Mouse (Mus musculus): Measurements from ENCODE around the gene Mrps14. TPM values are rescaled to one million over a fixed set of nuclear protein-coding genes. Genes with fewer than 3 reads are reported as not detected.

The Mrps14 gene
- total RNA-seq (2021), result 10 to 100 TPM; 52.8 to 56.1 TPM

- DNase-seq (ENCODE audit: extremely low spot score in 1 of 2, low spot score in 2 of 2), result peak; percentile 98
- intact Hi-C loops (cut with DNase I), result loop anchor here (5.0 kb wide), 1 partner anchor 1232 kb away; no protein-coding TSS in a partner anchor
Measured at GRCm38 (mm10) chr1:160194529-160195336, at the start of gene Mrps14. Gene Mrps14, plus strand, starts transcription at chr1:160195215.

DNA sequence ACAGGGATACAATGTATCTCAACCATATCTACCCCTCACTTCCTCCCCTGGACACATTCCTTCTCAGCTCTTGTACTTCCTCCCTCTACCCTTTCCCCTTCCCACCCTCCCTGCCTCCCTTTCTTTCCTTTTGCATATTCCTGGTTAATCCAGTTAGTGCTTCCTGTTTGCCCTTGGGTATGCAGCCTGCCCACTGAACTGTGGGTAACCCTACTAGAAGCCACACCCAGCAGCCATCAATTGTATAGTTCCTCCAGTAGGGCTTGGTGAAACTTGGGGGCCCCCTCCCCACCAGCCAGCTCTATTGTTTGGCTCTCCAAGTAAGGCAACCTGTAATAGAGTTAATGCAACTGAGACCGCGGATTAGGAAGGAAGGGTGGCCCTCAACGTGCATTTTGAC, 49.4 kb upstream of the Mrps14 start:
- intact Hi-C loops (cut with DNase I), result no loop called here
- no peak for DNase-seq (ENCODE audit: extremely low spot score in 1 of 2, low spot score in 2 of 2)

GRCm38 (mm10) chr1:160147274-160147673, 47.7 kb upstream of the Mrps14 start:
- intact Hi-C loops (cut with DNase I), result no loop called here
- DNase-seq (ENCODE audit: extremely low spot score in 1 of 2, low spot score in 2 of 2), result no peak

DNA sequence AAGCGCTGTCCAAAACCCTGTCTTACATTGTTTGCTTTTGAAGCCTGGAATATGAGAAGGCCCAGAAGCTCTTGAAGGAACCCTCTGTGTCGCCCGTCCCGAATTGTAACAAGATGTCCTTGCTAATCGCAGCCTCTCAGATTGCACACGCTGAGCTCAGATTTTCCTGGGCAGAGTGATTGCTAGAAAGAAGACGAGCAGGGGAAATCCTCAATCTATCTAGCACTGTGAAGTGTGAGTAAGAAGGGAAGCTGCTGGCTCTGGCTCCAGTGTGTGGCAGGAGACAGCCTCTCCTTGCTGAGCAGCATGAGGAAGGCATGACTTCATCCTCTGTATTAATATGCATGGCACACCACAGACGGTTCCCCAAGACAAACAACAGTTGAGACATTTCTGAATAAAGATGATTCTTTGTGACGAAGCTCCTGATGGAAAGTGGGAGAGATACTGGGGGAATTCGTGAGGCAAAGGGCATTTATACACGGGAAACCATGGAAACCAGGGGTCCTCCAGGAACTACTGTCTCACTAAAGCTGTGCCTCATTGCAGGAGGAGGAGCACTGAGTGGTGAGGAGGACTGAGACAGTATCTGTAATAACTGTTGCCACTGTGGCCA, 45.6 kb upstream of the Mrps14 start:
- intact Hi-C loops (cut with DNase I), result no loop called here
- peak in 1 of 2 experiments; percentile 44 for DNase-seq (ENCODE audit: extremely low spot score in 1 of 2, low spot score in 2 of 2)

- intact Hi-C loops (cut with DNase I), result no loop called here
- DNase-seq (ENCODE audit: extremely low spot score in 1 of 2, low spot score in 2 of 2), result no peak
Measured at GRCm38 (mm10) chr1:160150726-160151125, 44.3 kb upstream of the Mrps14 start.

GRCm38 (mm10) chr1:160153480-160153879, 41.5 kb upstream of the Mrps14 start, which contains the start of gene Tnn:
Gene Tnn, minus strand, starts transcription at chr1:160153580.
- intact Hi-C loops (cut with DNase I), result no loop called here
- no peak for DNase-seq (ENCODE audit: extremely low spot score in 1 of 2, low spot score in 2 of 2)

GRCm38 (mm10) chr1:160158190-160158589, 36.8 kb upstream of the Mrps14 start:
- intact Hi-C loops (cut with DNase I), result no loop called here

DNA sequence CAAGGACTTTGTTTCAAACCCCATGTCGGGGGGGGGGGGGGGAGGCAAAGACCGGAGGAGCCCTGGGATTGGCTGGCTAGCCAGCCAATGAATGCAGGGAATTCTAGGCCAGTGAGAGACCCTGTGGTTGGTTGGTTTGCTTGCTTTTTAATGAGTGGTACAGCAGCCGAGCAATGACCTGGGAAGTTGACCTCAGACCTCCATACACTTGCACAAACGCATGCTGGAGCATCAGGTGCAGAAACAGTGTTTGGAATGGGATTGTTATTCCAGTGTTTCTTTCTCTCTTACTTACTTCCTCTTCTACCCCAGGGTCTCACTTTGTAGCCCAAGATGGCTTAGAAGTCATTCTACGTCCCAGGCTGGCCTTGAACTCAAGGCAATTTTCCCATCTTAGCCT, 28.4 kb upstream of the Mrps14 start:
- no peak for DNase-seq (ENCODE audit: extremely low spot score in 1 of 2, low spot score in 2 of 2)
- intact Hi-C loops (cut with DNase I), result no loop called here

More at GRCm38 (mm10) chr1:160158190-160158589, 36.8 kb upstream of the Mrps14 start:
- no peak for DNase-seq (ENCODE audit: extremely low spot score in 1 of 2, low spot score in 2 of 2)

DNA sequence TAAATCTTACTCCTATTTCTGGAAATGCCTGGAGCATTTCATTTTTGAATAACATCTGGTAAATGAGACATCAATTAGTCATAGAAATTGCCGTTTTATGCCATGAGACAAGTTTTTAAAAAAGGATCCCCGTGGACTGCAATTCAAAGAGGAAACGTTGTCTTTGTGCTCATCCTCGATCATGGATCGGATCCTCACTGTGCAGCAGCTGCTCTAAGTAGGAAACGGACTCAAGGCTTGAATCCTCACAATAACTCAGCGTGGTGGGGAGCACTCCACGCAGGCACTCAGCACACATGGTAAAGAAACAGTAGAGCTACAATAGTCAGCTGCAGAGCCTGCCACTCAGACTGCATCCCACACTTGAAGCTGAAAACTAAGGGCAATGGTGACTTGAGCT, 18.1 kb upstream of the Mrps14 start:
- intact Hi-C loops (cut with DNase I), result no loop called here
- DNase-seq (ENCODE audit: extremely low spot score in 1 of 2, low spot score in 2 of 2), result no peak

- intact Hi-C loops (cut with DNase I), result loop anchor here (5.0 to 10.0 kb wide), 4 partner anchors 656 to 1466 kb away; partner anchors contain the start of gene Tnr
- DNase-seq (ENCODE audit: extremely low spot score in 1 of 2, low spot score in 2 of 2), result no peak
Measured at GRCm38 (mm10) chr1:160181216-160181615, 13.8 kb upstream of the Mrps14 start.

DNA sequence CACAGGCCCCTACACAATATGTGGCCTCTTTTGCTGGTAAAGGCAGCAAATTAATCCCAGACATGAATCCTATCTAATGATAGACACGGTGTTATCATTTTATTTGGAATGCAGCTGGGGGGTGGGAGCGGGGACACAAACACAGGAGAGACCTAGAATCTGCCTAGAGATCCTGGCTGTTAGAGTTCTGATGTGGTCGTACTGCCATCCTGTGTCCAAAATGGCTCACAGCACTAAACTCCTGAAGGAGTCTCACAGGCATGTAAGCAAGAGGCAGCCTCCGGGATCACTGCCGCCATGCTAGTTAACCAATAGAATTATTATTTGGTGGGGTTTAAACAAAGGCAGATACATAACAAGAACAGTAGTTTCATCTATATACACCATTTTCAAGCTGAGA, 10.5 kb upstream of the Mrps14 start:
- DNase-seq (ENCODE audit: extremely low spot score in 1 of 2, low spot score in 2 of 2), result peak; percentile 42 to 74
- intact Hi-C loops (cut with DNase I), result loop anchor here (5.0 to 10.0 kb wide), 4 partner anchors 660 to 1470 kb away; partner anchors contain the start of gene Tnr

DNA sequence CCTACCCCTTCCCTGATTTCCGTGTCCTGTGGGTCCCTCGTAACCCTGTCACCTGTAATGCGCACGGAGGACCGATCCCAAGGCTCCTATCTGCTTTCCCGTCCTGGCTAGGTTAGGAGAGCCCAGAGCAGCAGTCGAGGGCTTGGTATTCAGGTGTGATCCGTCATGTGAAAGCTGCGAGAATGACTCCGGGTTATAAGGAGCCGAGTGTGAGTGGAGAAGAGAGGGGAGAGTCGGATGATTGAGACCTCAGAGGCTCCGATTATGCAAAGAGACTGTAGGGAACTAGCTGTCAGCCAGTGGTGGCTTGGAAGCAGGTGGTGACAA, 285 bp downstream of the Mrps14 start:
- intact Hi-C loops (cut with DNase I), result no loop called here
- no peak for DNase-seq (ENCODE audit: extremely low spot score in 1 of 2, low spot score in 2 of 2)

DNA sequence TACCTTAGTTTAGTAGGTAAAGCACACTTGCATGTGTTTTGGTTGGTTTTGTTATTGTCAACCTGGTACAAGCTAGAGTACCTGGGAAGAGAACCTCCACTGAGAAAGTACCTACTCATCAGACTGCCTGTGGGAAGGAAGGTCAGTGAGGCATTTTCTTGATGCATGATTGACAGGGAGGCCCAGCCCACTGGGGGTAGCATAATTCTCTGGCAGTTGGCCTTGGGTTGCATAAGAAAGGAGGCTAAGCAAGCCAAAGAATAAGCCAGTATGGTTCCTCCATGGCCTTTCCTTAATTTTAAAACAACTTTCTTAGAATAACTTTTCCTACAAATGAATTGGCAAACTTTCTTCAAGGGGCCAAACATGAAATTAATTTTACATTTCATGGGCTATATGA, 10.5 kb downstream of the Mrps14 start:
- intact Hi-C loops (cut with DNase I), result no loop called here

DNA sequence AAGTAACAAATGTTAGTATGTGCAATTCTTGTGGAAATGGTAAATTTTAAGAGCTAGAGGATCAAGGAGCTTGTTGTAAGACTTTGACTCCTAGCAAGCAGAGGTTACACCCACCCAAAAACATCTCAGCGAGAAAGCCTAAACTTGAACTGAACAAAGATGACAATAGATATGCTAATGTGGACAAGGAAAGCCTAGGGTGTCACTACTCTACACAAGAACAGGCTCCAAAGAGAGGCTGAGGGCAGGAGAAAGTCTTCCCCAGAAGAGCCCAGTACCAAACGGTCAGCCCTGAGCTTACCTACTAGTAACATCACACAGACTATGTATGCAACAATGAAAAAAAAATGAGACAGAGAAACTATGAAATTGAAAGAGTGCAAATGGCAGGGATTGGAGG, 14.8 kb downstream of the Mrps14 start:
- intact Hi-C loops (cut with DNase I), result no loop called here
- DNase-seq (ENCODE audit: extremely low spot score in 1 of 2, low spot score in 2 of 2), result no peak

More for the DNA sequence above, 10.5 kb downstream of the Mrps14 start:
- no peak for DNase-seq (ENCODE audit: extremely low spot score in 1 of 2, low spot score in 2 of 2)

DNA sequence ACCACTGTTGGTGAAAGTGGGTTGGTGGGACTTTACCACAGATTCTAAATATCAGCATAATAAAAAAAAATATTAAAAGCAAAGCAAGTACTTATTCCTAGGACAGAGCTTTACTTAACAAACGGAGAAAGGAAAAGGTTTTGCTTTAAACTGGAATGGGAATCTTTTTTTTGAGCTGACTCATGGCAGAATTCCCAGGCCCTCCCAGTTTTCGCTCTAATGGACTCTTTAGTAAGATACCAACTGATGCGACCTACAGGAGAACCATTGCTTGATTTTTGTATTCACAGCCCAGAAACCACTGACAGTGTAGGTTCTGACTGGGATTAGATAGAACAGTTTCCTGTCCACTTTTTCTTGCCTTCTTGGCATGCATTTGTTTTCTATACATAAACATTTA, 15.6 kb downstream of the Mrps14 start:
- intact Hi-C loops (cut with DNase I), result no loop called here

DNA sequence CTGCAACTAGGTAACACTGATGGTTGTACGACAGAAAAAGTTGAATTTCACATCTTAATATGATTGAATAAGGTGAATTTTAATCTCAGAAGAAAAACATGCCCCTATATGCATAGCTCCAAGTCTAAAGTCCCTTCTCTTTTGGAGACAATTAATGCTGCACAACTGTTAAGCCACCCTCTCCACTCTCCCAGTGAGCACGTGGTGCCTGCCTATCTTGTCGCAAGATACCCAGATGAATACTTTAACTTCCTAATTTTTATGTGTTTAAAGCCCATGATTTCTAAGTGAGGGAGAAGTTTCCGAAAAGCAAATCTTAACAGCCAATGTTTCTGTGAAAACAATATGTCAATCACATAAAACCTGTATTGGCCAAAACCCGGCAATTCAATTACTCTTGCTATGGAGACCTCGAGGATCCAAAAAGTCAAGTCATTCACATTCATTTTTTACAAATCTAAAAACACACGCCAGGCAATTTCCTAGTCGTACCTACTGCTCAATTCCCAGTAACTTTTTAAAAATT, 16.6 kb downstream of the Mrps14 start:
- DNase-seq (ENCODE audit: extremely low spot score in 1 of 2, low spot score in 2 of 2), result no peak
- intact Hi-C loops (cut with DNase I), result no loop called here

More for the DNA sequence above, 15.6 kb downstream of the Mrps14 start:
- DNase-seq (ENCODE audit: extremely low spot score in 1 of 2, low spot score in 2 of 2), result no peak

DNA sequence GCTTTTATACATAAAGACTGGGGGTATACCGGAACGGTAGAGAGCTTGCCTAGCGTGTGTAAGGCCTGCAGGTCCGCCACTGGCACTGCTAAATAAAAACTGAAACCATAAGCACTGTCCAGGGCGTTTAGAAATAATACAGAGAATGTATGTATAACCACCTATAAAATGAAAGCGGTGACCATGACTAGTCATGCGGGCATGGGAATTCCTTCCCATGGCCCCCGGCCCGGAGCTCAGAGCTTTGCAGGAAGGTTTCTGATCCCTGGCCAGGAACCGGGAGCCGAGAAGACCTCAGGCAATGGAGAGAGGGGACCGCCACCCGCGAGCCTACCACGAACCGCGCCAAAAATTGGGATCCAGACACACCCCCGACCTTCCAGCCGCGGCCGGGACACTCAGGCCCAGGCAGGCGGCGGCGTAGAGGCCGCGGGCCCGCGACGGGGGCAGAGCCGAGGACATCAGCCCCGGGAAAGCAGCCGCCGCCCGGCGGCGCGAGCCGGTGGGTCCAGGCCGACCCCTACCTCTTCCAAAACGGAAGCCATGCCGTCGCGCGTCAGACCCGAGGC, 17.2 kb downstream of the Mrps14 start:
- intact Hi-C loops (cut with DNase I), result no loop called here
- no peak for DNase-seq (ENCODE audit: extremely low spot score in 1 of 2, low spot score in 2 of 2)

- intact Hi-C loops (cut with DNase I), result no loop called here
- DNase-seq (ENCODE audit: extremely low spot score in 1 of 2, low spot score in 2 of 2), result peak; percentile 99
Measured at GRCm38 (mm10) chr1:160212703-160213669, 18.0 kb downstream of the Mrps14 start, which contains the start of gene Cacybp. Gene Cacybp, minus strand, starts transcription at chr1:160212875.

All from left cerebral cortex, postnatal 10 days (tissue).